Mouse (Mus musculus): ENCODE measurements around the gene Eif5a.
"Not testable (repeated sequence)": the region's sequence is repeated elsewhere in the genome, so short reads cannot be mapped to it uniquely, and the experiment has no call there.

Eif5a gene

DNA sequence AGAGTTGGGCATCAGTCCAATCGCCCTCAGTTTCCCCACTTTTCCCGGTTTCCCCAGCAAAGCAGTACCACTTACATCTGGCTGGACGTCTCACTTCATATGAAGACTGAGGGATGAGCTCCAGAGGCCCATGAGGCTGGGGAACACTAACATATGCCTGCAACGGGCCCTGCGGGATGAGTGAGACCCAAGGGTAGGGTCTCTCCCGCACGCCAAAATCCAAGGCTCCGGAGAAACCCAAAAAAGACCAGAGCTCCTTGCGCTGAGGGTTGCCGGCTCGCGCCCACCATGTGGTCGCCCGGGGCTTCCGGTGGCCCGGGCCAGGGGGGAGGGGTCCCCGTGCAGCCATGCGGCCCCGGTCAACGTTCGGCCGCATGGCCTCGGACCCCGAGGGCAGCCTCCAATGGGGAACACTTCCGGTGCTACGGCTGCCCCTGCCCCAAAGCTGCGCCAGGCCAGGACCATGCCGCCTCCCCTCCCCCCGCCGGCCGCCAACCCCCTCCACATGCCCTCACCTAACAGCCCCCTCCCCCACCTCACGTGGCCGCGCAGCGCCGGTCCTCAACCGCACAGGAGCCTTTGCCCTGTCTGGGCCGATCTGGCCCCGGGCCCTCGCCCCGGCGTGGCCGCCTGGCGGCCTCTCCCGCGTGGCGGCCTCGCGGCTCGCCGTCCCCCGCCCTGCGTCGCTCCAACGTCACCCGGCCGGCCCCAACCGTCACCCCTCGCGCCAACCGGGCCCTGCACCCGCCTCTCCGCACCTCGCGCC lies 1.3 kb downstream of the Eif5a start:
- DNase-seq: no peak

DNA sequence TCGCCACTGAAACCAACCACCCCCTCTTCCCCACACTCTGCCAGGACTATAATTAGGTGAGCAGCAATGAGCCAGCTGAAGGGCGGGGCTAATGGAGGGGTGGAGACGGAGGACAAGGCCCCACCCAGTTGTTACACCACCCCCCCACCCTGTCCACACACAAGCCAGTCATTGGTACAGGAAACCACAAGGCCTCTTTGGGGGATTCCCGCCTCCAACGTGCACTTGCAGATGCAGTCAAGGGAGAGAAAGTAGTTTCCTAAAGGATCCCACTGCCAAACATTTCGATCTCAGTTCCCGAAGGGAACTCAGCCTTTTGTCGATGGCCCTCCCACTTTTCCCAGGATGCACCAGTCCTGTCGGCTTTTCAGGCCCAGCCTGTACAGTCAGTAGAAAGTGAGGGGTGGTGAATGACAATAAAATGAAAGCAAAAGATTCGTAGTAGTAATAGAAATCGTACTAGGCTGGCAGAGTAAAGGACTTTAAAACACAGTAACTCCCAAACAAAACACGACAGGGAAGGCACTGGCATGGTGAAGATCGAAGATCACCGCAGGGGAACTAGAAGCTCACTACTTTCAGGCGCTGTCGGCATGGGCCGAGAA lies 2.0 kb downstream of the Eif5a start:
- DNase-seq: peak; percentile 83

DNA sequence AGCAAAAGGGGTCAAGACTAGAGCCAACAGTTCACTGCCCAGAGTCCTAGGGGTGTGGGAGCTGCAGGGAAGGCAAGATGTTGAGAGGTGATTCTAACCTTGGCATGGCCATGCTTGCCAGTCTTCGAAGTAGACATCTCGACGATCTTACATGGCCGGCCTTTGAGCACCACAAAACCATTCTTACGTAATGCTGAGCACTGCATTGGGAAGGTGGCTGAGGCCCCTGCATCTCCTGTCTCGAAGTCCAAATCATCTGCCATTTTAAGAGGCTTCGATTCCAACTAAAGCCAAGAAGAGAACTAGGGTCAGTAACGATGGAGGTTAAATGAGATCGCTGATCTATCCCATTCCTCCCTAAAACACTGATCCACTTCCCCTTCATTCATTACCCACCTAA lies 2.7 kb downstream of the Eif5a start:
- DNase-seq: no peak

DNA sequence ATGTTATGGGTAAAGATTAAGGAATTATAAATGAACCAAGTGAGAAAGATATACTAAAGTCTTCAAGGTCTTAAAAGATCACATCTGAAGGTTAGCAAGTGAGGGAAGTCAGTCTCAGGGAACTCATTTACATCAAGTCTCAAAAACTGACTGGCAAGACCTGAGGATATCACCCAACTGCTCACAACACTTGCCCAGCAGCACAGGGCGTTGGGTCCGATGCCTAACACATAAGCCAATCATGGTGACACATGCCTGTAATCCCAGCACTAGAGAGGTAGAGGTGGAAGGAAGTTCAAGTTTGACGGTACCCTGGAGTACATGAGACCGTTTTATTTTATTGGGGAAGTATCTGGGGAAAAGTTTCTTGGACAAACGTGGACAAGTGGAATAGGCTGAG lies 3.6 kb downstream of the Eif5a start:
- no peak for DNase-seq

DNA sequence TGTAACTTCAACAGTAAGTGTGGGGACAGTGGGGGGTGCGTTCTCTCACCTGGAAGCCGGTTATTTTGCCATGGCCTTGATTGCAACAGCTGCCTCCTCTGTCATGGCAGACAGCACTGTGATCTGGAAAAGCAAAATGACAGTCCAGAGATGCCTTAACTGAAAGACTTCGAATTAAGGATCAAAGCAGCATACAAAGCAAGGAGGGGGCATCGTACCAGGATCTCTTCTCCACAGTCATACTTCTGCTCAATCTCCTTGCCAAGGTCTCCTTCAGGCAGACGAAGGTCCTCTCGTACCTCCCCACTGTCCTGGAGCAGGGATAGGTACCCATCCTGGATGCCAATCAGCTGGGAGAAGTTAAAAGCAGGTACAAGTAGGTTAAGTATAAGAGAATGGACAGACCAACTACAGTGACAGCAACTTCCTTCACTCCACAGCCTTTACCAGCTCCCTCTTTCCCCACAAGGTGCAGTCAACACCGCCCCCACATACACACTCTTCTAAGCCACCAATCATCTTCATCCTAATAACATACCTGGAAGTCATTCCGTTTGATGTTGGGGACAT lies 4.3 kb downstream of the Eif5a start:
- DNase-seq: no peak

DNA sequence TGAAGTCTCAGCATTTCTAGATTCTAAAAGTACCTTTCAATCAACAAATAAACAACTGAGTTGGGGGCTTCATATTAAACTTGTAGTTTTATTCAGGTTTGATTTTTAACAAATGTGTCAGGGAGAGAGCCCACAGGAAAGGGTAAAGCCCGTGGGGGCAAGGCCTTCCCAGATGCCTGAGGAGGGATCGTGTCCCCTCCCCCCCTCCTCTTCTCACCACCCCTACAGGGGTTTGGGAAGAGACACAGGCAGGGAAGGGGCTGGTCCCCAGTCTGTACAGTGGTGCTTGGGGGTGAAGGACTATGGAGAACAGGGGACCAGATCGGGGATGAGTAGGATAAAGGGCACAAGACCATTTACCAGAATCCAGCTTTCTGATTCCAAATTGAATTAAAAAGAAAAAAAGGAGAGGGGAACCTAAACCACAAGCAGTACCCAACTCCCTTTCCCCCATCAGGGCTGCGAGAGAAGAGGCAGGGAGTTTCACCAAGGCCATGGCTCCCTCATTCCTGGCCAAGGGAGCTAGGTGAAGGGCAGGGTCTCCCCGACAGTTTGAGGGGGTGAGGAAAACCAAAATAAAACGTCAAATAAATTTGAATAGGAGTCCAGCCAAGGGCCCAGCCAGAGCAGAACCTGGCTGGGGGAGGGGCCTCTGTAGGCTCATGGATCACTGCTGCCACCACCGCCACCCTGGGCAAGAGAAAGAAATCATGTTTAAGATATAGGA lies 4.9 kb downstream of the Eif5a start:
- not testable (repeated sequence) for DNase-seq

DNA sequence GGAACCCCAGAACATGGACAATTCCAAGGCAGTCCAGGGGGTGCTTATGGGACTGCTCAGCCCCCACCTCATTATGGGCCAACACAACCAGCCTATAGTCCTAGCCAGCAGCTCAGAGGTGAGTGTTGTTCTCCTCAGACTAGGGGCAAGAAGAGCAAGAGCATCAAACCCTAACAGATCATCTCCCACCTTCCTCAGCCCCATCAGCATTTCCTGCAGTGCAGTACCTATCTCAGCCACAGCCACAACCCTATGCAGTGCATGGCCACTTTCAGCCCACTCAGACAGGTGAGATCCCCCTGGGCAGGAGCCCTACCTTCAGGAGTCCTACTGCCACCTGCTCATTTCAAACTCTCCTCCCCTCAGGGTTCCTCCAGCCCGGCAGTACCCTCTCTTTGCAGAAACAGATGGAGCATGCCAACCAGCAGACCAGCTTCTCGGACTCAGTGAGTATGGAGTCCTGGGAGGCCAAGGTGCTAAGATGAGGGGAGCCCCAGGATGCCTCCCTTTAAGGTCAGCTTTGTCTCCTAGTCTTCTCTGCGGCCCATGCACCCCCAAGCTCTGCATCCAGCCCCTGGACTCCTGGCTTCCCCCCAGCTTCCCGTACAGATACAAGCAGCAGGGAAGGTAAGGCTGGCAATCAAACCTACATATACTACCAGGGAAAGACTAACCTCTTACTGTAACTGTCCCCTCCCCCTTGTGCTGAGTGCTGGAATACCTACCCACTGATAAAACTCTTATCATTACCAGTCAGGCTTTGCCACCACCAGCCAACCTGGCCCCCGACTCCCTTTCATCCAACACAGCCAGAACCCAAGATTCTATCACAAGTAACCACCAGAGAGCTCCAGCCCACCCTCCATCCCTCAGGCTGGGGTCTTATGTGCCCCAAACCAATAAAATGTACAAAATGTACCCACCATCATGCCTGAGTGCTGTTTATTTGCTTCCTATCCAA lies 5.8 kb downstream of the Eif5a start:
- no peak for DNase-seq

DNA sequence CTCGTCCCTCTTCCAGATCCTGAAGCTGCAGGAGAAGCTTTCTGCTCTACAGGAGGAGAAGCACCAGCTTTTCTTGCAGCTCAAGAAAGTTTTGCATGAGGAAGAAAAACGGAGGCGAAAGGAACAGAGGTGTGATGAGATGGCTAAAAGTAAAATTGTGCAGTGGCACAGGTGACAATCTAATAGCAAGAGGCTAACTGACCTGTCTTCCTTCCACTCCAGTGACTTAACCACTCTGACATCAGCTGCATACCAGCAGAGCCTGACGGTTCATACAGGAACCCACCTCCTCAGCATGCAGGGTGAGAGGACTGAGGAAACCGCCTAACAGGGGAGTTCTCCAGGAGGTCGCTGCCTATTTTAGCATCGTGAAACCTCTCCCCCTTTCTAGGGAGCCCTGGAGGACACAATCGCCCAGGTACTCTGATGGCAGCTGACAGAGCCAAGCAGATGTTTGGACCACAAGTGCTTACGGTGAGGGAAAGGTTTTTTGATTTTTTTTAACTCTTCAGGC lies 6.8 kb downstream of the Eif5a start:
- DNase-seq: no peak

DNA sequence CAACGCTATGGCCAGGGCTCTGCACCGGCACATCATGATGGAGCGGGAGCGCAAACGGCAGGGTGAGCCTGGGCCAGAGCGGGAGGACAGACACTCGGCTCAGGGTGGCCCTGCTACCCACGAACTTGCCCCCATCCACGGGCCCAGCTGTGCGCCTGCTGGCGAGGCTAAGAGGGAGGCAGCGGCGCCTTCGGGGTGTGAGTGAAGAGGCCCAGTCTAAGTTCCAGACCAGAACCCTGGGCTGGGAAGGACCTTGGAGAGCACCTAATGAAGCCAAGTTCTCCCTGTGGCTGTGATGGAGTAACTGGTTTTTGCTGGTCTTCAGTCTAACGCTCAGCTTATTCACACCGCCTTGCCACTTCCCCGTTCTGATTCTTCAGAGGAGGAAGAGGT lies 7.4 kb downstream of the Eif5a start:
- no peak for DNase-seq

DNA sequence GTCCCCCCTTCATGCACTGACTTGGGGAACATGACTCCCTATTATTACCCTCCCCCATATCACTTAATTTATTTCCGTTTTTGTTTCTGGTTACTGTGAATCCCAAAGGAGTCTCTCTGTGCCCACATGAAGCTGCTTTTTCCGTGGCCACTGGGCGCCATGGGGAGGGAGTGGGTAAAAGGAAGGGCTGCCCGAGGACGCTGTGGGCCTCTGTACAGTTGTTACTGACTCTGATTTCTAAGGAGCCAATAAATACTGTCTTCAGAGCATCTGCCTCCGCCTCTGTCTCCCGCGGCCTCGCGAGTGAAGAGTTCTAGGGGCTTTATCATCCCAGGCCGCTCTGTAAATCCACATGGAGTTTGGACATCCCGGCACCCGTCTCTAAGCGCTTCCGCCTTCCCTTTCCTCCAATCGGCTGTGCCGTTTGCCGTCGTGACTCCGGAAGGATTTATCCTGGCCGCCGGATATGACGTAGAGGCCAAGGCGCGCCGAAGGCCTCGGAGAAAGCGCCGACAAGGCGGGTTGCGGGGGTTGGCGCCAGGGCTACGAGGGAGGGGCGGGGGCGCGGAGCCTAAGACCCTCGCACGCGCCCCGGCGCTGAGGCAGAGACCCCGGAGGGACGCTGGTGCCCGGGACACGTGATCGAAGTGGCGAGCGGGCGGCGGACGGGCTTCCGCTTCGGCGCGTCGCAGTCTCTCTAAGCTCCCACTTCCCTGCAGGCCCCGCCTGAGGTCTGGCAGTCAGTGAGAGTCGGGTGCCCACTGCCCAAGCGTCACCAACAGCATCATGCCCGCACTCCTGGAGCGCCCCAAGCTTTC lies 8.0 kb downstream of the Eif5a start, which contains the start of gene Gps2:
Gene Gps2 (plus strand): TSS at position 335 of the 818 bp plus-strand sequence.
- DNase-seq: peak; percentile 93

DNA sequence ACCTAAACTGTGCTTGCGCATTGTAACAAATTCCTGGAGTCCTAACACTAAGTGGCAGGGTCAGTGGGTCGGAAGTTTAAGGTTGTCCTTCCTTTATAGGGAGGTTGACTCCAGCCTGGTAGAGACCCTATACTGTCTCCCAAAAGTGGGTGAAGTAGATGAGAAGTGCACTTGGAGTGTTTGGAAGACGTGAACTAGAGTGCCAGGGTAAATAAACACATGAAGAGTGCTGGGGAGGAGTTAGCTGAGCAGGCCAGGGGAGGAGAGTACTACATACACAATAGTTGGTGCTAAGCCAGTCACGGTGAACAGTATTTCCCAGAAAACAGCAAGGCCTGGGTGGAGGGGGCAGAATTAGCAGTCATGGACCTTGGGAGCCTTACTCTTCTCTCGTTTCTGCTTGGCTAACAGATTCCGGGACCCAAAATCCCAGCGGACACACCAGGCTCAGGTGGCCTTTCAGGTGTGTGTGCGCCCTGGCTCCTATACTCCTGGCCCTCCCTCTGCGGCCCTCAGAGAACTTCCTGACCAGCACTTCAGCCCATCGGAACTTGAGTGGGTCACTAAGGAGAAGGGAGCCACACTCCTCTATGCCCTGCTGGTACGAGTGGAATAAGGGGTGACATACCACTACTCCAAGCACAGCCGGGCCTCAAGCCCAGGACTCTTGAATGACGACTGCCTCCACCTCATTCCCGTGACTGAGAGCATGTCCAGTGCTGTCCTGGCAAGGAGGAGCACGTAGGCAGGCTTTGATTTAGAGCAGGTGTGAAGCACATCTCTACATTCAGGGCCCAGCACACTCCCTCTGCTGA lies 8.8 kb downstream of the Eif5a start:
- no peak for DNase-seq

DNA sequence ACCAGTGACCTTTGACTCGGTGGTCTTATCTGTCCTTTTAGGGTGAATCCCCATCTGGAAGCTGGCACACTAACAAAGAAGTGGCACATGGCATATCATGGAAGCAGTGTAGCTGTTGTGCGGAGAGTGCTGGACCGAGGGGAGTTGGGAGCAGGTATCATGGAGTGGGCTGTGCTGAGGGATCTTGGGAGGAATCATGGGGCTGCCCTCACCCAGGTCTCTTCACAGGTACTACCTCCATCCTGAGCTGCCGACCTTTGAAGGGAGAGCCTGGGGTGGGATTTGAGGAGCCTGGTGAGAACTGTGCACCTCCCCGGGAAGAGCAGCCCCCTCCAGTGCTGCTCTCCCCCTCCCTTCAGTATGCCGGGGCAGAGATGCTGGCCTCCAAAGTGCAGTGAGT lies 10.1 kb downstream of the Eif5a start:
- no peak for DNase-seq

DNA sequence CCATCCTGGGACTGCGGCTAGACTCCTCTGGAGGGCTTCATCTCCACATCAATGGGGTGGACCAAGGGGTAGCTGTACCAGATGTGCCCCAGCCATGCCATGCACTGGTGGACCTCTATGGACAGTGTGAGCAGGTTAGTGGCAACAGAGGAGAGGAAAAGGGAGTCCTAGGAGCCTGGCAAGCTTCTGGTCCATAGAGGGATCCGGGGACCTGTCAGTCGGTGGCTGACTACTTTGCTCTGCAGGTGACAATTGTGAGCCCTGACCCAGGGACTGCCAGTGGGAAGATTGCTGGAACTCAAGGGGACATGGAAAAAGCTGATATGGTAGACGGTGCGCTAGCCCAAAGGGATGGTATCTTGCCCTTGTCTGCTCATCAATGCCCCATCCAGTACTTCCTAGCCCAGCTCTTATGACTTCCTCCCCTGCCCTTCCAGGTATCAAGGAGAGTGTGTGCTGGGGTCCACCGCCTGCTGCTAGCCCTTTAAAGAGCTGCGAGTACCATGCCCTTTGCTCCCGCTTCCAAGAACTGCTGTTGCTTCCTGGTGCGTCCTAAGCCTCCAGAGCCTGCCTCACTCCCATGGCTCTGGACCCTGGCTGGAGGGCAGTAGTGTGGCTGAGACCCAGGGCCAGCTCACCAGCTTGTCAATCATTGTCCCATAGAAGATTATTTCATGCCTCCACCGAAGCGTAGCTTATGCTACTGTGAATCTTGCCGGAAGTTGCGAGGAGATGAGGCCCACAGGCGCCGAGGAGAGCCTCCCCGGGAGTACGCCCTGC lies 10.8 kb downstream of the Eif5a start:
- no peak for DNase-seq

DNA sequence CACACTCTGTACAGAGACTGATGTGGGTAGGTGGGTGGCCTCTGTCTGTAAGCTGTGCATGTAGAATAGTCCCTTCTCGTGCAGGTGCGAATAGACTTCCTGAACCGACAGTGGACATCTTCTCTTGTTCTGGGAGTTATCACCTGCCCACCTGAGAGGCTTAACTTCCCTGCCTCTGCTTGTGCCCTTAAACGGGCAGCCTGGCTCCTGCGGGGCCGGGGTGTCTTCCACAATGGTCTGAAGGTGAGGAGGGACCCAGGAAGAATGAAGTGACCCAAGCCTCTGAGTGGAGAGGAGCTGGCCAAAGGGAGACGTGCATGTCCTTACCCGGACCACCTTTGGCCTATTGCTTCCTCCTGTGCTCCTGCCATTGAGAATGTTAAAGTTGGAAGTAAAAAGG lies 11.6 kb downstream of the Eif5a start:
- no peak for DNase-seq

DNA sequence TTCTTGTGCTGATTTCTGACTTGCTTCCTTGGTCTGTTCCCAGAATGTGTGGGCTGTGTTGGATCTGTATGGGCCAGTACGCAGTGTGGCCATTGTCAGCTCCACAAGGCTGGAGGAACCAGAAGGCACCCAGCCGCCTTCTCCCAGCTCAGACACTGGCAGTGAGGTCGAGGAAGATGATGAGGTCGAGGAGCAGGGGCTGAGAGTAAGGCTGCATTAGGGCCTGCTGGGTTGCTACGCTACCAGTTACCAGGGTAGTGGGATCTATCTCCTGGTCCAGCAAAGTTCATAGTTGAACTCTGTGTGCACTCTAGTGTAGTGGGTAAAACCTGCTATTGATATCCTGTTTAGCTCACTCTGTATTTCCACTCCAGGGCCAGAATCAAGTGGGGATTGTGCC lies 12.6 kb downstream of the Eif5a start:
- DNase-seq: no peak

DNA sequence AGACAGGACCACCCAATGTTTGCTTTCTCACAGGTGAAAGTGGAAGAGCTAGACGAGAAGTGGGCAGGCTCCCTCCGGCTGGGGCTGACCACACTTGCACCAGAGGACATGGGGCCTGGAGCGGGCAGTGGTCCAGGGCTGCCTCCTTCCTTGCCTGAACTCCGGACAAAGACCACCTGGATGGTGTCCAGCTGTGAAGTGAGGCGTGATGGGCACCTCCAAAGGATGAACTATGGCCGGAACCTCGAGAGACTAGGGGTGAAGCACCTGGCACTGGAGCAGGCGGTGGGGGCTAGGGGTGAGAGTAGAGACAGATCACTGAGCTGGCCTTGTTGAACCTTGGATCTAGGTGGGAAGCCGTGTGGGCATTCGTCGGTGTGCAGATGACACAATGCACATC lies 13.1 kb downstream of the Eif5a start:
- no peak for DNase-seq

DNA sequence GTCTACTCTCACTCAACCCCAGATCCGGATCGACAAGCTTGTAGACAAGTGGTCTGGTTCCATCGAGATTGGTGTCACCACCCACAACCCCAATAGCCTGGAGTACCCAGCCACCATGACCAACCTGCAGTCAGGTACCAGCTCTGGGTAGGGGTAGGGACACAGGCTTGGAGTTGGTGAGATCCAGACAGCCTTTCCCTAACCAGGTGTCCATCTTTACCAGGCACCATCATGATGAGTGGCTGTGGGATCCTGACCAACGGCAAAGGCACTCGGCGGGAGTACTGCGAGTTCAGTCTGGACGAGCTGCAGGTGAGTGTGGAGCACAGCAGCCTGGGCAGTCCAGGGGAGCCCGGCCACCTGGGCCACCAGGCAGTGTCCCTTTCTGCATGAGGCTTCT lies 17.4 kb downstream of the Eif5a start:
- no peak for DNase-seq

DNA sequence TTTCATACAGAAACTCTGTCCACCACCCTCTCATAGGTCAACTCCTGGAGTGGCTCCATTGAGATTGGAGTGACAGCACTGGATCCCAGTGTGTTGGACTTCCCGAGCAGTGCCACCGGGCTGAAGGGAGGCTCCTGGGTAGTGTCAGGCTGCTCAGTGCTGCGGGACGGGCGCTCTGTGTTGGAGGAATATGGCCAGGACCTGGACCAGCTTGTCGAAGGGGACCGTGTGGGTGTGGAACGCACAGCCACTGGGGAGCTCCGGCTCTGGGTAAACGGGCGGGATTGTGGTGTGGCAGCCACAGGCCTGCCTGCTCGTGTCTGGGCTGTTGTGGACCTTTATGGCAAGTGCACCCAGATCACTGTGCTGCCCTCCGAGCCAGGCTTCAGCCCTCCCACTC lies 18.8 kb downstream of the Eif5a start:
- no peak for DNase-seq

DNA sequence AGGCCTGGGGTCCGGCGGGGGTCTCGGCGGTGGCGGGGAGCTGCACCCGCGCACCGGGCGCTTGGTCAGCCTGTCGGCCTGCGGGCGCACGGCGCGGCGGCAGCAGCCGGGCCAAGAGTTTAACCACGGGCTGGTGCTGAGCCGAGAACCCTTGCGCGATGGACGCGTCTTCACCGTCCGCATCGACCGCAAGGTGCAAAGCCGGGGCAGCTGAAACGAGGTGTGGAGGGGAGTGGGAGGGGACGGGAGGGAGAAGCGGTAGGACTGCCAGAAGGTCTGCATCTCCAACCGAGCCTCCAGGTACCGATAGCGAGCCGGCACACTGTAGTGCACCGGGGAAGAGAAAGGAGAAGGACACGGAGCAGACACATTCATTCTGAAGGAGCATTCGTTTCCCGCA lies 19.8 kb downstream of the Eif5a start:
- no peak for DNase-seq

DNA sequence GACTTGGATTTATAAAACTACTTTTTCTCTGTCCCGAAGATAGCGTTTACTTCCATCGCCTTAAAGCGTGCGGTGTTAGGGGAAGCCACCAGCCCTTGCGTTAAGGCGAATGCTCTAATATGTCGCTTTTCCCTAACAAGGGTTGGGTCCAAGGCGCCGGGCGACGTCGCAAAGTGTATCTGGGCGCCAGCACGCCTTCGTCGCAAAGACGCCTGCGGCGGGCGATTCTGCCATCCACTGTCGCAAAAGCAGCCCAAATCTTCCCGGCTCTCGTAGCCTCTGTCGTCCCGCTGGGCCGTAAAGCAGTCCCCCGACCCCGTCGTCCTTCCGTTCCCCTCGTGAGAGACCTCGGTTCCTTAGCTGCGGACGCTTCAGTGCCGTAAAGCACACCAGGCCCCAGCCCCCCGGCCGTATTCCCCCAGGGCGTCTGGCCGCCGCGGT lies 20.3 kb downstream of the Eif5a start:
- DNase-seq: peak; percentile 90
